Mouse (Mus musculus) spleen, adult 10 weeks (tissue): Measurements from ENCODE around the gene Hist1h2ae. TPM values are rescaled to one million over a fixed set of nuclear protein-coding genes. Genes with fewer than 3 reads are reported as not detected.

Experiments used
- polyA plus RNA-seq: library from polyadenylated mRNA; stranded (reverse); fragments of 350-450 nt; fragmentation: Illumina TruSeq; extraction: RNeasy Lipid Tissue Mini Kit (QIAGEN cat#74804); gene quantifications from one replicate; pipeline ENCODE4 v1.2.3, GENCODE M21; 2015; ENCODE audit warnings: low replicate concordance; ENCODE audit not compliant: insufficient read depth

Hist1h2ae gene
- polyA plus RNA-seq, 1 experiment from 2014 or later: 0.52 TPM

Other genes with a start within 250 kb of the Hist1h2ae start
- gene Zfp322a, start 202.0 kb downstream of the Hist1h2ae start, polyA plus RNA-seq: 40.2 TPM
- 3.6 TPM for gene Abt1, start 147.4 kb downstream of the Hist1h2ae start, polyA plus RNA-seq
- gene Btn1a1, start 105.3 kb downstream of the Hist1h2ae start, polyA plus RNA-seq: 0.23 TPM
- gene Btn2a2, start 82.4 kb downstream of the Hist1h2ae start, polyA plus RNA-seq: 0.15 TPM
- not detected for gene Hist1h4h, start 40.2 kb downstream of the Hist1h2ae start, polyA plus RNA-seq
- not detected for gene Hist1h2af, start 37.3 kb downstream of the Hist1h2ae start, polyA plus RNA-seq
- not detected for gene Hist1h3g, start 35.8 kb downstream of the Hist1h2ae start, polyA plus RNA-seq
- gene Hist1h2bh, start 27.8 kb downstream of the Hist1h2ae start, polyA plus RNA-seq: 0.36 TPM
- gene Hist1h3f, start 27.2 kb downstream of the Hist1h2ae start, polyA plus RNA-seq: not detected
- gene Hist1h4f, start 19.6 kb downstream of the Hist1h2ae start, polyA plus RNA-seq: not detected
- gene Hist1h1d, start 18.0 kb downstream of the Hist1h2ae start, polyA plus RNA-seq: 0.11 TPM
- gene Hist1h3e, start 8.9 kb downstream of the Hist1h2ae start, polyA plus RNA-seq: not detected
- 1.1 TPM for gene Hist1h2bg, start 176 bp upstream of the Hist1h2ae start, polyA plus RNA-seq
- gene Hist1h2bf, start 3.0 kb upstream of the Hist1h2ae start, polyA plus RNA-seq: not detected
- gene Hist1h2ad, start 3.2 kb upstream of the Hist1h2ae start, polyA plus RNA-seq: not detected
- 0.39 TPM for gene Hist1h3d, start 4.5 kb upstream of the Hist1h2ae start, polyA plus RNA-seq
- not detected for gene Hist1h4d, start 10.4 kb upstream of the Hist1h2ae start, polyA plus RNA-seq
- 3.3 TPM for gene Hist1h2be, start 49.9 kb upstream of the Hist1h2ae start, polyA plus RNA-seq
- 0.40 TPM for gene Hist1h1e, start 51.3 kb upstream of the Hist1h2ae start, polyA plus RNA-seq
- gene Hist1h2ac, start 112.7 kb upstream of the Hist1h2ae start, polyA plus RNA-seq: 0.75 TPM
- gene Hist1h2bc, start 113.0 kb upstream of the Hist1h2ae start, polyA plus RNA-seq: 19.4 TPM
- not detected for gene Hist1h1t, start 124.6 kb upstream of the Hist1h2ae start, polyA plus RNA-seq
- not detected for gene Hist1h4c, start 127.2 kb upstream of the Hist1h2ae start, polyA plus RNA-seq
- gene Hfe, start 139.6 kb upstream of the Hist1h2ae start, polyA plus RNA-seq: 28.5 TPM
- gene Hist1h1c, start 167.6 kb upstream of the Hist1h2ae start, polyA plus RNA-seq: 26.6 TPM
- not detected for gene Hist1h3c, start 174.4 kb upstream of the Hist1h2ae start, polyA plus RNA-seq
- gene Hist1h2bb, start 175.5 kb upstream of the Hist1h2ae start, polyA plus RNA-seq: not detected
- not detected for gene Hist1h2ab, start 179.9 kb upstream of the Hist1h2ae start, polyA plus RNA-seq
- gene Hist1h3b, start 181.0 kb upstream of the Hist1h2ae start, polyA plus RNA-seq: not detected
- gene Hist1h4b, start 185.8 kb upstream of the Hist1h2ae start, polyA plus RNA-seq: not detected
- gene Hist1h4a, start 190.0 kb upstream of the Hist1h2ae start, polyA plus RNA-seq: not detected
- not detected for gene Hist1h3a, start 191.2 kb upstream of the Hist1h2ae start, polyA plus RNA-seq
- gene Hist1h1a, start 192.4 kb upstream of the Hist1h2ae start, polyA plus RNA-seq: not detected
- not detected for gene Trim38, start 198.7 kb upstream of the Hist1h2ae start, polyA plus RNA-seq
- not detected for gene Slc17a2, start 235.8 kb upstream of the Hist1h2ae start, polyA plus RNA-seq